Mouse (Mus musculus): Measurements from ENCODE around the gene Gm37240. TPM values are rescaled to one million over a fixed set of nuclear protein-coding genes. Genes with fewer than 3 reads are reported as not detected.

The Gm37240 gene
- polyA plus RNA-seq, 1 experiment: not detected

DNA sequence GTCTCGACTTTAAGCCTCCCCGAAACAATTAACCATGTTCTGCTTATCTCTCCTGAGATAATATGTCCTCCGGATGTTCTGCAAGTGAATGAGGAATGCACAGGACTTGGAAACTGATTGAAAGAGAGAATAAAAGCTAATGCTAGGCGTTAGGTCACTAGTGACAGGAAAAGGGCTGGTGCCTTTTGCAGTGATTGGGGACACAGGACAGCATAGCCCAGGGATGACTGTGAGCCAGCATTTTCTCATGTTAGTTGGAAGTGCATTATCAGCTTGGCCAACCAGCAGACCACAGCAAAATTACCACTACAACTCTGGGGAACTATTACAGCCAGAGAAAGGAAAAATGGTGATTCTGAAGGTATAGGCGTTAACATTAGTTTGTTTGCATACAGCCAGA, 1163.3 kb downstream of the Gm37240 start:
- TF ChIP-seq GATA1 (IDR thresholded peaks at IDR 0.05; ENCODE audit: low read length): no peak

DNA sequence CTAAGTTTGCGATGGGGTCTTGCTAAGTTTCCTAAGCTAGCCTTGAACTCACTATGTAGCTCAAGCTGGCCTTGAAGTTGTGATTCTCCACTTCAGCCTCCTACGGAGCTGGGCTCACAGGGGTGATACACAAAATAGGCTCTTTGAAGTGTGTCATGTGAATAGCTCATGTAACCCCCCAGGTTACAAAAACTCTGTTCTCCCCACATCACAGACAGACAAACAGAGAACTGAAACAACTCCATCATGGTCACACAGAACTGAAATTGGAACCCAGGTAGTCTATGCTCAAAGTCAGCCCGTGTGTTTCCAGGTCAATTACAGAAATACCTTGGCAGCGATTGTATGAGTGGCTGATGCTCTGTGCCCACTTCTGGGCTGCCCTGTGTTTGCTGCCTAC, 1164.6 kb downstream of the Gm37240 start:
- TF ChIP-seq GATA1 (IDR thresholded peaks at IDR 0.05; ENCODE audit: low read length): no peak

DNA sequence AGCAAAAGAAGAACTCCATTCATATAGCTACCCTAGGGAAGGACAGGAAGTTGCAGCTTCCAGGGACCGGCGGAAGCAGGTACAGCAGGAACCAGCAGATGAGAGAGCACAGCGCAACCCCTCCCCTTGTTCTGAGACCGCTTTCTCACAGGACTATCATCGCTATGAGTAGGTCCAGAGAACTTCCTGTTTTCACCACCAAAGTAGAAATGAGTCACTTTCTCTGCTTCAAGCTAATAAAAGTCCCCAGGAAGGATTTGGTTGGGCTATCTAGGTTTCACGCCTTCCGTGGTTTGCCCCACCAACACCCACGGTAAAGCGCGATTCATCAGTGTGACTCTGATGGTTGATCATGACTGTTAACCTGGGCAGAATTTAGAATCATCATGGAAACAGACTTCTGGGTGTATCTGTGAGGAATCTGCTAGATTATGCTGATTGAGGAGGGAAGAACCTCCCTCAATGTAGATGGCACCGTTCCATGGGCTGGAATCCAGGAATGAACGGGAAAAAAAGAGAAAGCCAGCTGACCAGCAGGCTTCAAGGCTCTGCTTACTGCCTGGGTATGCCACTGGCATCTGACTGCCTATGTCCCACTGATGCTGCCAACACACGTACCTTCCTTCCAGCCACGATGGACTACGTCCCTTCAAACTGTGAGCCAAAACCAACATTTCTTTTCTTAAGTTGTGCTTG, 1172.1 kb downstream of the Gm37240 start:
- no peak for TF ChIP-seq GATA1 (IDR thresholded peaks at IDR 0.05; ENCODE audit: low read length)

DNA sequence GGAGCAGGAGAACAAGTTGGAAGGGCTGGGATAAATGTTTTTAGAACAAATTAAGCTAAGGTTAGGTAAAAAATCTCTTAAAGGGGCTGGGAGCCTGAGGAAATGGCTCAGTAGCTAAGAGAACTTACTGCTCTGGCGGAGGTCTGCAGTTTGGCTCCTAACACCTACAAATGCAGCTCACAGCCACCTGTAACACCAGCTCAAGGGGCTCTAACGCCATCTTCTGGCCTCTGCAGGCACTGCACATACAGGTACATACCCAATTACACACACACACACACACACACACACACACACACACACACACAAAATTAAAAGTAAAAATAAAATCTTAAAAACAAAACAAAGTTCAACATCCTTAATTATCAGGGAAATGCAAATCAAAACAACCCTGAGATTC, 1174.4 kb downstream of the Gm37240 start:
- TF ChIP-seq GATA1 (IDR thresholded peaks at IDR 0.05; ENCODE audit: low read length): no peak

DNA sequence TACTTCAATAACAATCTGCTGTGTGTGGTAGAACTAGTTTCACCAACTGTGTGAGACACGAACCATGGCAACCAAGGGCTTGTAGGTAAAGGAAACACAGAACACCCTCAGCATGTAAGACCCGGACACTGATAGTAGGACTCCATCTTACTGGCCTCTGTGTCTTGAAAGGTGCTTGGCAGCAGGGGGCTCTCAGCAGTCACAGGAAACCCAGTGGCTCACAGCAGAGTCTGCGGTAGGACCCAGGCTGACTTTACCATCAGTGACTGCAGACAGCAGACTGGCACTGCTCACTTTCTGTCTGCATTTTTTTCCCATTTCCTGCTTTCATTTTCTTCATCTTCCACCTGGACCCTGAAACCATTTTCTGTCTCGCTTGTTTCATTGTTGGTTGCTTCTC, 1176.6 kb downstream of the Gm37240 start:
- no peak for TF ChIP-seq GATA1 (IDR thresholded peaks at IDR 0.05; ENCODE audit: low read length)

DNA sequence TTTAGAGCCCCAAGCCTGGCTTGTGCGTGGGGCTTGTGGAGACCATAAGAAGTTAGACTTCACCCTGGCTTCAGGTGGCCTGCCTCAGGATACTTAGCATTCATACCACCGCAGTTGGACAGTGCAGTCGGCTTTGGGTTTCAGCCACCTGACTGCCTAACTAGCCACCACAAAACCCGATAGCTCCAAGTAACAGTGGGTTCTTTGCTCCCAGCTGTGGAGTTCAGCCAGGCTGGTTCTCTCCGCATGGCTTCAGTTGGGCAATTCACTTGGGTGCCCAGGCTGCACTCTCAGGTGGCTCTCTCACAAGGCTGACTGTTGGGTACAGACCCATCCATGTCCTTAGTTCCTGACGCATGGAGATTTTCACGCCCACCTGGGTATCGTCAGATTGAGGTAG, 1177.4 kb downstream of the Gm37240 start:
- TF ChIP-seq GATA1 (IDR thresholded peaks at IDR 0.05; ENCODE audit: low read length): no peak

DNA sequence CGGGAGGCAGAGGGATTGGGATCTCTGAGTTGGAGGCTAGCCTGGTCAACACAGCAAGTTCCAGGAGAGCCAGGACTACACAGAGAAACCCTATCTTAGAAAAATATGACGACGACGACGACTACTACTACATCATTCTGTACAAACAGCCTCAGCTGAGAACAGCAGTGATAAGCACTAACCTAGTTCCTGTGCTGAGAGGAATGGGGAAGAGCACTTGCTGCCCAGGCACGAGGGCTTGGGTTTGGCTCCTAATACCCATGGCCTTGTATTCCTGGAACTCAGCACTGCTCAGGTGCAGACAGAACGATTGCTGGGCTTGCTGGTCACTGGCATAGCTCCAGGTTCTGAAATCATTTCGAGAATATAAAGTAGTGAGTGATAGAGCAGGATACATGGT, 1178.2 kb downstream of the Gm37240 start:
- no peak for TF ChIP-seq GATA1 (IDR thresholded peaks at IDR 0.05; ENCODE audit: low read length)

DNA sequence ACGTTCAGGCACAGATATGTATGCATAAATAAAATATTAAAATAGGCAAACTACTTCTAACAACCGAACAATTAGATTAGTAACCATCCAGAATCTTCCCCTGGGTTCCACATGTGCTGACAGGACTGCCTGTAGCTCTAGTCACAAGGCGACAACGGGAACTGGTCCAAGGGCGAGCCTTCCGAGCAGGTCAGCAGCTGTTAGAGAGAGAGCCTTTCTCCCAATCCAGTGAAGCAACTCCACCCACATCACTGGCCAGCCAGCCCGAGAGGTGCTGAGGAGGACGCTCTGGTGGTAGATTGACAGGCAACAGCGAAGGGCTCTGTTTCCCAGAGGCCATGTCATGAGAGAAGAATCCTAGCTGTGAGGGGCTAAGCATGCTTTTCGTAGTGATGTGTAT, 1178.8 kb downstream of the Gm37240 start:
- no peak for TF ChIP-seq GATA1 (IDR thresholded peaks at IDR 0.05; ENCODE audit: low read length)

DNA sequence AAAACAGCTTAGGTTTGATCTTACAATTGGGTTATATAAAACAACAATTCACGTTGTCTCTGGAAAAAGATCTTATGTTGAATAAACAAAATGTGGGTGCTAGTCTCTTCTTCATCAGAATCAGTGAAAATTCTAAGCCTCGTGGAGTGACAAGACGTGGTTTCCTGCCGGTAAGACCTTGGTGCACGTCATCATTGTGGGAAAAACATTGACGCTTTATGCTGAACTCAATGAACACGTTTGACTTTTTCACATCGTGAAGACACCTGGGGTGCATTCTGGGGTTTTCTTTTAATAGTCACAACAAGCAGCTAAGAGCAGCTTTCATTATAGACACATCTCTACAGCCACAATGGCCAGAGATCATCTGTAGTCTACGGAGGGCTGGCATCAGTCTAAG, 1182.1 kb downstream of the Gm37240 start:
- no peak for TF ChIP-seq GATA1 (IDR thresholded peaks at IDR 0.05; ENCODE audit: low read length)

DNA sequence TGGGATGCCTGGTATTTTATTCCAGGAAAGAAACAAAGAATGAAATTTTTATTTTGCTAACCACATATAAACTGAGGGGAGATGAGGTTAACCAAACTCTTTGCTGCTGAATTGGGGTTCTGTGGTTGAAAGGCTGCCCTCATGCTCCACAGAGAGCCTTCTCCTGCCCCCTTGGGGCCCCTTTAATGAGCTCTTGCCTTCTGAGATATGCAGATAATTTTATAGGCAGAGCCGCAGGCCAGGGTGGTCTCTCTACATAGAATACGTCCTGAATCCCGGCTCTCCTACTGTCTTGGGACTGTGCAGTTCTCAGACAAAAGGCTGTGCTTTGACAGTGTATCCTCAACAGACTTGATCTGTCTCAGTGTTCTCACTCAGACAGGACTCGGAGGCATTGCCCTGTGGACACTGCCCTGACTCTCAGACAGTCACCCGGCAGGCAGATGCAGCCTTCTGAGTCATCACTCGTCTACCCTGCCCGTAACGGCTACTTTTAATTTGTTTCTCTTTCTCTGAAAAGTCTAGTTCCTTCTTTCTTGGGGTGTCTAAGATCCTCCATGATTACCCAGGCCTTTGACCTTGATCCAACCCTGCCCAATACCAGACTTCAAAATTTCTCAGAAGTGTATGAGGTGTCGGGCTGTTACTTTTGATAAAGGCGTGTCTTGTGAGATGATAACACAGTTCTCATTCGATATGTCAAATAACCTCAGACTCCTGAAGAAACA, 1184.1 kb downstream of the Gm37240 start:
- TF ChIP-seq GATA1 (IDR thresholded peaks at IDR 0.05; ENCODE audit: low read length): peak; percentile 13

DNA sequence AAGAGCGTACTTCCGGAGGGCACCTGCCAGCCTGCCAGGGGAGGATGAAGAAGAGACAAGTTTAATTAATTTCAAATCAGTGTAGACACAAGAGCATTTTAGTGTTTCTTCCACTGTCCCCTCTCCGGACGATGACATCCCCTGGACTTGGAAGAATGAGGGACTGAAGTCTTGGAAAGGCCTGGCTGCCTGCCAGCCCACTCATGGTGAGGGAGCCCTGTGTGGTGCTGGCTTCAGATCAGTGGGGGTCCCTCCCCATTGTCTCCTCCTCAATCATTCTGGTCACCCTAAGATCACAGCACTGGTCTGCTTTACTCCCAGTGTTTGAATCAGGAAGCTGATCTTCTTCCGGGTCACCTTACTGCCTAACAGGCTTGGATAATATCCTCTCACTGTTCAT, 1185.4 kb downstream of the Gm37240 start:
- TF ChIP-seq GATA1 (IDR thresholded peaks at IDR 0.05; ENCODE audit: low read length): no peak

DNA sequence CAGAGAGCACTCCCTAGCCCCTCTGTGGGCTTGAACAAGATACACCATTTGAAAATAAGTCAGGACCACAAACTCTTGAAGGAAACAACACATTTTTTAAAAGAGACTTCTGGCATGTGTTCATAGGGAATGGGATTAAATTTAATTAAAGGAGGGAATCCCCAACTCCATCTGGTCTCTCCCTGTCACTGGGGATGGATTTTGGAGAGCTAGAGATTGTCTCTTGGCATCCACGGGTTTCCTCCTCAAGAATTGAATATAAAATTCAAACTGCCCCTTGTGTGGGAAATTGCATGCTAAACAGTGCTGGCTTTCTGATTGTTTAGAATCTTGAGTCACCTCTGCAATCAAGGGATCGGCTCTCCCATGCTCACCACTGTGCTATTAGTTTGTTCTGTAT, 1185.8 kb downstream of the Gm37240 start:
- TF ChIP-seq GATA1 (IDR thresholded peaks at IDR 0.05; ENCODE audit: low read length): no peak

DNA sequence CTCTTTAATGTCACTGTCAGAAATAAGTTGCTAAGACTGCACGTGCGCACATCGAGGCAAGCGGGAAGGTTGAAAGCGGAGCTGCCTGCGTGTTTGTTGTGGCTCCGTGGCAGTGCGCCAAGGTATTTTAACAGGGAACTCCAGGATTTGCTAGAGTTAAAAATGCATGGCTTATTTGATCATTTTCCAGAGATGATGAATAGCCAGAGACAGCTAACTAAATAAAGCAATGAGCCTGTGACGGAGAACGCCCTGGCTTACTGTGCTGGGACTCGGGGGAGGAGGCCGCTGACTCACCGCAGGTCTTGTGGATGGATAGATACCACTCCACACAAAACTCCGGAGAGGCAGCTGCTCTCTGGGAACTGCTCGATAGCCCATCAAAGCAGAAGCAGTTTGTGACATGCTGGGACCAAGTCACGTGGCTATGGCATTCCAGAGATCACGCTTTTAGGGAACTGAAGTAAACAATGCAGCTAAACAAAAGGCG, 1190.8 kb downstream of the Gm37240 start:
- TF ChIP-seq GATA1 (IDR thresholded peaks at IDR 0.05; ENCODE audit: low read length): no peak

DNA sequence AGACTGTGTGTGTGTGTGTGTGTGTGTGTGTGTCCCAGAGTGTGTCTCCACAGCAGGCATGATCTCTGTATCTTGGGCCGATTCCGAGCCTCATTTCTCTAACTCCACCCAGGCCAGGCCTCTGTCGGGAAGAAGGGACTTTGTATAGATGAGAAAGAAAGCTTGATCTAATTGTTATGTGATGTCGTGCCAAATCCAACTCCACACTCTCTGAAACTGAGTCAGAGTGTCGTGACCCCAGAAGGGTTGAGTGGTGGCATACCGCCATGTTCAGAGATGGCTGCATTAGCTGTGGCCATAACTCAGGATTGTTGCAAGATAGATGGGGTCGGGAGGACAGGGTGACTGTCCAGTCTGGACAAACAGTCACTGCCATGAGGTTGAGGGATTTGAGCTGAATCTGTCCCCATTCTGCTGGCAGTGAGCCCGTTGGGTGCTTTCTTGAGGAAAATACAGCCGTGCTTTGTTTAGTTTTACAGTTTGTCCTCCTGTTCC, 1191.4 kb downstream of the Gm37240 start:
- TF ChIP-seq GATA1 (IDR thresholded peaks at IDR 0.05; ENCODE audit: low read length): no peak

DNA sequence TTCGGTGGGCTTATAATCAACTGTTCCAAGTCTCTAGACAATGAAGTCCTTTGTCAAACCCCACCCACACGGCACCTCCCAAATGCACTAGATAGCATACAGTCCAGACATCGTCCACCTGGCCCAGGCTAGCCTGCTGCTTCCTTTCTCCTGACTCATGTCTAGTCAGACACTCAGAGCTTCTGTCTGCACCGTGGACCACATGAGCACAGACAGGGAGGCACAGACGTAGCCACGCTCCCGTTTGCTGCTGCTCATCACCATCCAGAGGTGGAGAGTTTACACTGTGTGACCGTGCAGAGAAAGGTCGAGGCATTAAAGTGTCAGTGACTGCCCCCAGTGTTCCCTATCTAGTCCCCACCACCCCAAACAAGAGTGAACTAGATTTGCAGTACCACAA, 1191.9 kb downstream of the Gm37240 start:
- no peak for TF ChIP-seq GATA1 (IDR thresholded peaks at IDR 0.05; ENCODE audit: low read length)

DNA sequence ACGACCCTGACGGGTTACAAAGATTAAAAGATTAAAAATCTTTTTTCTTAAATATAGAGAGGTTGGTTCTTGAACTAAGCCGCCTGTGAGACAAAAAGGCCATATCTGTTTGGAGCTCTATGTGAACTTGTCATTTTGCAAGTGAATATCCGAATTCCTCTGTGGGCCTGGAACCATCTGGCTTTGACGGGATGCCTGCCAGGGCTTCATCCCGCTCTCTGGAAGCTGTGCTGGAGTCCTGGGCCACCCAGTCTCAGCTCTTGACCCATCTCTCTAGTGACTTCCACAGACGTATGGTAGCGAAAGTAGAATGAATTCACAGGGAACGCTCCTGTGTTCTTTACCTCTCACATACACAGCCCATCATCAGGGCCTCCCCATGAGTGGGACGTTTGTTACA, 1193.4 kb downstream of the Gm37240 start:
- no peak for TF ChIP-seq GATA1 (IDR thresholded peaks at IDR 0.05; ENCODE audit: low read length)

Data from G1E-ER4 (cell line).